Mouse (Mus musculus) liver, embryonic 13.5 days (tissue): ENCODE measurements around the gene Mfsd2a. TPM values are rescaled to one million over a fixed set of nuclear protein-coding genes. Genes with fewer than 3 reads are reported as not detected.

ENCODE experiments used
- ATAC-seq: fragments of 200-750 bp; cut with Nextera tagmentation; 2 replicates; pipeline ENCODE4 v1.8.0; 2017; ENCODE audit warnings: low read depth, mild to moderate bottlenecking, moderate number of reproducible peaks, moderate library complexity
- DNase-seq: peaks from one replicate; pipeline ENCODE4 v3.0.0; 2022
- H3K27ac ChIP-seq: fragments of 300-500 bp; sonication (generic); 2 replicates; pipeline ENCODE4 v1.5.1; 2015; ENCODE audit warnings: moderate library complexity, mild to moderate bottlenecking, inconsistent platforms
- H3K27me3 ChIP-seq: fragments of 300-500 bp; sonication (generic); 2 replicates; pipeline ENCODE4 v1.6.1; 2015; ENCODE audit warnings: mild to moderate bottlenecking, inconsistent platforms
- H3K36me3 ChIP-seq: fragments of 300-500 bp; sonication (generic); 2 replicates; pipeline ENCODE4 v1.6.1; 2015; ENCODE audit warnings: mild to moderate bottlenecking, inconsistent platforms
- H3K4me1 ChIP-seq: fragments of 300-500 bp; sonication (generic); replicated peaks from 2 replicates; pipeline ENCODE4 v1.6.1; 2015; ENCODE audit warnings: inconsistent platforms
- H3K4me2 ChIP-seq: fragments of 300-500 bp; sonication (generic); 2 replicates; pipeline ENCODE4 v1.6.1; 2015; ENCODE audit warnings: inconsistent platforms, mild to moderate bottlenecking, moderate library complexity
- H3K4me3 ChIP-seq: fragments of 300-500 bp; sonication (generic); replicated peaks from 2 replicates; pipeline ENCODE4 v1.5.1; 2015; ENCODE audit warnings: mild to moderate bottlenecking, inconsistent platforms
- H3K9ac ChIP-seq: fragments of 300-500 bp; sonication (generic); 2 replicates; pipeline ENCODE4 v1.6.1; 2015; ENCODE audit warnings: mild to moderate bottlenecking, inconsistent platforms
- H3K9me3 ChIP-seq: fragments of 300-500 bp; sonication (generic); replicated peaks from 2 replicates; pipeline ENCODE4 v1.6.1; 2016; ENCODE audit warnings: inconsistent platforms
- WGBS: fragments of 180-500 bp; shearing (Covaris S2); methylation state at CpG from one replicate; pipeline ENCODE4 v1.1.7; 2015; ENCODE audit not compliant: insufficient replicate concordance; 5-methylcytosine and 5-hydroxymethylcytosine counted together
- polyA plus RNA-seq: library from polyadenylated mRNA; unstranded; fragments of >200 nt; fragmentation: Nextera tagmentation; extraction: Ambion mirVana; gene quantifications from 2 replicates; pipeline ENCODE4 v1.2.1, GENCODE M21; 2015

The Mfsd2a gene
- 0.09 and 0.22 TPM in 2 replicates for polyA plus RNA-seq

DNA sequence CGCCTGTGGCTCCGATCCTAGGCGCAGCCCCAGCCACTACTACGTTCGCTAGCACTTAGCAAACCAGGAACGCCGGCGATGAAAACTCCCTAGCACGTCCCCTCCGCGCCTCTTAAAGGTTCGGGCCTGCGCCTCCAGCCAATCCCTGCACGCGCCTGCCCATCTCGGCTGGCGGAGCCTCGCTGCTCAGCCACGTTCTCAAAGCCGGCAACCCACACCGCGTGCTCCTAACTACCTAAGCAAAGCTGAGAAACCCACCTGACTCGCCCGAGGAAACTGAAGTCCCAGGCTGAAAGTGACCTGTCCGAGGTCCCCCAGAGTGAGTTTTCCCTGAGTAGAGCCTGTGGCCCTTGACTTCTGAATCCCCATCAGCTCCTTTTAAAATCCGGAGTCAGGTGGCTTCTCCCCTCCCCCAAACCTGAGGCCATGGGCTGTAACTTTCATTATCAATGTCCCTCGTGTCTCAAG lies at the start of gene Mfsd2a:
Mfsd2a (minus strand) TSS at position 89 of the 468 bp plus-strand sequence.
- DNase-seq, result no peak
- H3K4me2 ChIP-seq, result peak within 1 kb of the TSS; percentile 75
- H3K27ac ChIP-seq, result no peak within 1 kb of the TSS
- ATAC-seq, result peak; percentile 45; the same call in 1 of the 2 replicates
- H3K27me3 ChIP-seq, result peaks cover 74% of the 10 kb centered on the region
- H3K9ac ChIP-seq, result no peak within 1 kb of the TSS; the same call in 1 of the 2 replicates
- no peaks in the 10 kb centered on the region for H3K36me3 ChIP-seq
- peak within 1 kb of the TSS; percentile 52 for H3K4me3 ChIP-seq
- H3K9me3 ChIP-seq, result no peaks in the 10 kb centered on the region
- H3K4me1 ChIP-seq, result peaks cover 20% of the 10 kb centered on the region
- under 1% methylated on average over 27 of the region's 27 CpGs for WGBS

DNA sequence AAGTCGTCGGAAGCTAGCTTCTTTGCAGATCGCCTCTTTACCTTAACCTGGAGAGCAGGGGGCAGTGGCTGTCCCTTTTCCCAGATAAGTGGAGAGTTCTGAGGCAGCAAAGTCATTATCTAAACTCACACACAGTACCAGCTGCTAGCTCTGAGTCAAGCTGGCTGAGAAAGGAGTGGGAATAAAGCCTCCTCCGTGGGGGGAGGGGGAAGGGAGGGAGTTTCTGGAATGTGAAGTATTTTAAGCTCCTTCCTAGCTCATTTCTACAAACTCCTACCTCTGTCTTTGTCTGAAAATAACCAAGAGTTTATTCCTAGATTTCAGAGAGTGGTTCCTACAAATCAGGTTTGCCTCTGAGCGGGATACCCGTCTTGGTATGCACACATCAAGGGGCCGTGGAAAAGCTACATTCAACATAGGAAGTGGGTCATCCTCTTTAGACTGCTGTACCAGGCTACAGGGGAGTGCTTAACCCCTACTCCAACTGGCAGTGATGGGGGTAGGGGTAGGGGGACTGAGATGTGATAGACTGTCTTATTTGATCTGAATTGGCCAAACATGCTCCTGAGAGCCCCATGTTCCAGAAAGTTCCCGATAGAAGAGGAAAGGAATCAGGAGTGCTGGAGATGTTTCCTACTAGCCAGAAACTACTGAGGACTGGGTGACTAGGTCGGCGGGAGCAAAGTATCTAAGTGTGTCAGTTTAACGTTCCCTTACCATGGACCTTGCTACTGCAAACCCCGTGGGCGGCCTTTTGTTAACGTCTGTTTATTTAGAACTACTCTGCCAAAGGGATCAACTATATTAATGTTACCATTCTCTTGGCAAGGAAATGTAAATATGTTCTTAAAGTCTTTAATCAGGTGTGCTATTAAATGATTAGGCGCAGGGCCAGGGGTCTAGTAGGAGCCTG lies 44.3 kb upstream of the Mfsd2a start:
- 36% methylated on average over 15 of the region's 15 CpGs for WGBS
- Histone ChIP-seq H3K4me2 (no peak overlapping the region), H3K36me3 (no peaks in the 10 kb centered on the region), H3K27ac (no peak overlapping the region), H3K9me3 (no peaks in the 10 kb centered on the region), H3K9ac (no peak overlapping the region), H3K27me3 (peaks cover 18% of the 10 kb centered on the region), H3K4me3 (no peak overlapping the region), H3K4me1 (peaks cover 14% of the 10 kb centered on the region)
- DNase-seq (no peak), ATAC-seq (no peak)

DNA sequence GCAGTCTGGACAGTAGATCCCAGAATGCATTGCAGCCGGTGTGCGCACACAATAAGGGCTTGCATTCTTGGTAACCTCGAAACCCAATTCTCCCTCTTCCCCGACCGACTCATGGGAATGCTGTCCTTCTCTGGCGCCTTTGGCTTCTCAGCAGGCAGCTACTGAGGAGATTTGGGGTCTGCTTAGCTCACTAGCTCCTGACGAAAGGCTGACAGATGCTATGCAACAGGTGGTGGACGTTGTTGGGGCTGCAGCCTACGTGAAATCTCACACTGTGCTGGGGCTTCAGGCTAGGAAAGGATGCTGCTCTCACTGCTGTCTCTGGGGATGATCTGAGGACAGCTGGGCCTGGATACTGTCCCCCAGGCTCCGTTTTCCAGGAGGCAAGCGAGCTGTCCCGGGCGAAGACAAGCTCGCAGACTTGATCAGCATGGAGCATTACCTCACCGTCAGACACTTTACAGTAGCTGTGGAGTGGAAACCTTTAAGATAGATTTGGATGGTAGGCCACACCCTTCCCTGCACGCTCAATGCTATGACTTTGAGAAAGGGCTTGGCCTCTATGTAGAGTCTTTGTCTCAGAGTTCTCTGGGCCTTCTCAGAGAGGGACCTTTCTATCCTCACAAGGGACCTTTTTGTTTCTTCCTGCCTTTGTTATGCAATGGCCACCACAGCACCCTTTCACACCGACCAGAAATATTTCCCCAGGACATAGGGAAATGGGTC lies 39.8 kb upstream of the Mfsd2a start:
- DNase-seq (no peak), ATAC-seq (no peak)
- Histone ChIP-seq H3K4me2 (no peak overlapping the region), H3K4me3 (no peak overlapping the region), H3K36me3 (no peaks in the 10 kb centered on the region), H3K27me3 (peaks cover 63% of the 10 kb centered on the region), H3K27ac (no peak overlapping the region), H3K9ac (no peak overlapping the region), H3K4me1 (peaks cover 24% of the 10 kb centered on the region), H3K9me3 (no peaks in the 10 kb centered on the region)
- WGBS, result 65% methylated on average over 17 of the region's 17 CpGs

DNA sequence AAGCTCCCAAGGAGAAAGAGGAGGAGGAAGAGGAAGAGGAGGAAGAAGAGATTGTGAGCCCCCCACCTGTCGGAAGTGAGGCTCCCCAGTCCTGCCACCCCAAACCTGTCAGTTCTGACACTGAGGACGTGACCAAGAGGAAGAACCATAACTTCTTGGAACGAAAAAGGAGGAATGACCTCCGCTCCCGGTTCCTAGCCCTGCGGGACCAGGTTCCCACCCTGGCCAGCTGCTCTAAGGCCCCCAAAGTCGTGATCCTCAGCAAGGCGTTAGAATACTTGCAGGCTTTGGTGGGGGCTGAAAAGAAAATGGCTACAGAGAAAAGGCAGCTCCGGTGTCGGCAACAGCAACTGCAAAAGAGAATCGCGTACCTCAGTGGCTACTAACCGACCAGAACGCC lies 39.1 kb upstream of the Mfsd2a start:
- H3K36me3 ChIP-seq, result no peaks in the 10 kb centered on the region
- peaks cover 23% of the 10 kb centered on the region for H3K4me1 ChIP-seq
- H3K27me3 ChIP-seq, result peaks cover 69% of the 10 kb centered on the region
- no peak overlapping the region for H3K27ac ChIP-seq
- DNase-seq (no peak), ATAC-seq (no peak)
- H3K9ac ChIP-seq, result no peak overlapping the region
- H3K4me2 ChIP-seq, result no peak overlapping the region
- no peaks in the 10 kb centered on the region for H3K9me3 ChIP-seq
- H3K4me3 ChIP-seq, result no peak overlapping the region
- 61% methylated on average over 14 of the region's 14 CpGs for WGBS

DNA sequence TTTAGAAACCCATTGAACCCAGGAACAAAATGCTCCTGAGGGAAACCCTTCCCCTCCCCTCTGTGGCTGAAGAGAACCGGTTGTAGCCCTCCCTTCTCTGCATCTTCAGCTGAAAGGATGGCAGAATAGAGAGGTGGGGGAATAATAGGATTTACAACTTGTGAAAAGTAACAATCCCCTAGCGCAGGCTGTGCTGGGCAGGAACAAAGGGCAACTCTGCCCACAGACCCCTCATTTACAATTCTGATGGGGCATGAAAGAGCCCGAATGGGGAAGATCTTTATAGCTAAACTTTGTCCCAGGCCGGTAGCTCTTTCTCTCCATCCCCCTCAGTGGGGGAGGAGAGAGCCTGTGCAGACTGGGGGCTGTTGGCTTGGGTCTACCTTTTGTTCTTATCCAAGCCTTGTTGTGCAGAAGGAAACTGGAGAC lies 38.3 kb upstream of the Mfsd2a start:
- 0 out of 2 replicates have a peak overlapping the region, but pooled peaks have one; percentile 18 for H3K4me2 ChIP-seq
- no peaks in the 10 kb centered on the region for H3K9me3 ChIP-seq
- no peaks in the 10 kb centered on the region for H3K36me3 ChIP-seq
- peaks cover 16% of the 10 kb centered on the region for H3K4me1 ChIP-seq
- no peak overlapping the region for H3K4me3 ChIP-seq
- ATAC-seq (no peak), DNase-seq (no peak)
- peaks cover 78% of the 10 kb centered on the region for H3K27me3 ChIP-seq
- H3K9ac ChIP-seq, result no peak overlapping the region
- no peak overlapping the region for H3K27ac ChIP-seq
- 24% methylated on average over 4 of the region's 4 CpGs for WGBS

DNA sequence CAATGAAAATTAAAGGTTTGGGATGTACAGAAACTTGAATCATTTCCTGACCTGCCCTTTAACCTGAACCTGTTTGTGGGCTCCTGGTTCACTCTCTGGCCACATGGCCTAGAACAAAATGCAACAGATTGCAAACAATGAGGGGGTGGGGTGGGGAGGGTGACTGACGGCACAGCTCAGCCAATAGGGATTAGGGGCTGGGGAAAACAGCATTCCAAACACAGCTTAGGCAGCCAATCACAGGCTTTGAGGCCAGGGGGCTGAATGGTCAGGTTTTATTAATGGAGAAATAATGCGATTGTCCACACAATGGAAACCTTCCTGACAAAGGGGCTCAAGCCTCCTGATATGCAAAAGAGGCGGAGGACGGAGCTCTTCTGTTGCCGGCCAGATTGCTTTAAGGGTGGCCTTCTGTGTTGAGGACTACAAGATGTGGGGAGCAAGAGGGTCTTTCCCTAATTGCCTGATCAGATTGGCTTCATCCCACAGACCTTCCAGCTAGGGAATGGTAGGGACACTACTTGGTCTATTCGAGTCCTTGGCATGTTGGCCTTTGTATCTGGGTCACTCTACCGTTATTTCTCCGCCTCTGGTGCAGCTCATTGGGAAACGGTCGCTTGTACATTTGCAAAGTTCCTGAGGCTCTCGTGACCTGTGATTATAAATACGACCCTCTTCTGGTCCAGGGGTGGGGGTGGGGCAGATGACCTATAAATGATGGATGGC lies 37.7 kb upstream of the Mfsd2a start:
- H3K36me3 ChIP-seq, result no peaks in the 10 kb centered on the region
- H3K9ac ChIP-seq, result no peak overlapping the region
- no peak for DNase-seq
- peaks cover 16% of the 10 kb centered on the region for H3K4me1 ChIP-seq
- no peak overlapping the region for H3K4me3 ChIP-seq
- 0 out of 2 replicates have a peak overlapping the region, but pooled peaks have one; percentile 18 for H3K4me2 ChIP-seq
- 21% methylated on average over 12 of the region's 12 CpGs for WGBS
- peak; percentile 49; the same call in 1 of the 2 replicates for ATAC-seq
- no peaks in the 10 kb centered on the region for H3K9me3 ChIP-seq
- H3K27me3 ChIP-seq, result peaks cover 79% of the 10 kb centered on the region
- H3K27ac ChIP-seq, result no peak overlapping the region

DNA sequence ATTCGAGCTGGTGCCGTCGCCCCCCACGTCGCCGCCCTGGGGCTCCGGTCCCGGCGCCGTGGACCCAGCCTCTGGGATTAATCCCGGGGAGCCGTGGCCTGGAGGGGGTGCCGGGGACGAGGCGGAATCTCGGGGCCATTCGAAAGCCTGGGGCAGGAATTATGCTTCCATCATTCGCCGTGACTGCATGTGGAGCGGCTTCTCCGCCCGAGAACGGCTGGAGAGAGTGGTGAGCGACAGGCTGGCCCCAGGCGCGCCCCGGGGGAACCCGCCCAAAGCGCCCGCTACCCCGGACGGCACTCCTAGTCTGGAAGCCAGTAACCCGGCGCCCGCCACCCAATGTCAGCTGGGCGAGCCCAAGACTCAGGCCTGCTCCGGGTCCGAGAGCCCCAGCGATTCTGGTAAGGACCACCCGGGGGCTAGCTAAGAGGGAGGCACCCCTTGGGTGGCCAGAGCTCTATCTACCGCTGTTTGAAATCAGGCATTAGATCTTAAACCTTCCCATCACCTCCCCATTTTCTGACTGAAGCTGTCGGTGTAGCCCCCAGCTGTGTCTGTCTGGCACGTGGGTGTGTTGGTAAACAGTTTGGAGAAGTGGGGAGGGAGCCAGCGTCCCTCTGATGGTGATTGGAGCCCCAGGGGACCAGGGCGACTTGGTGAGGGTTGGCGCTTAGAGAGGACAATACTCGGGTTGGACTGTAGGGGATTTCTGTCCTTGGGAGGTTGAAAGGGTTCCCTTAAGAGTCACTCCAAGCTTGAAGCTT lies 35.8 kb upstream of the Mfsd2a start:
- Histone ChIP-seq H3K4me1 (peaks cover 16% of the 10 kb centered on the region), H3K27ac (no peak overlapping the region), H3K9ac (peak overlapping the region; percentile 53; the same call in 1 of the 2 replicates), H3K9me3 (no peaks in the 10 kb centered on the region), H3K27me3 (peaks cover 76% of the 10 kb centered on the region), H3K4me2 (peak overlapping the region; percentile 86), H3K4me3 (peak overlapping the region; percentile 63), H3K36me3 (no peaks in the 10 kb centered on the region)
- WGBS, result under 1% methylated on average over 47 of the region's 47 CpGs
- no peak; the same call in 1 of the 2 replicates for ATAC-seq
- DNase-seq, result no peak

DNA sequence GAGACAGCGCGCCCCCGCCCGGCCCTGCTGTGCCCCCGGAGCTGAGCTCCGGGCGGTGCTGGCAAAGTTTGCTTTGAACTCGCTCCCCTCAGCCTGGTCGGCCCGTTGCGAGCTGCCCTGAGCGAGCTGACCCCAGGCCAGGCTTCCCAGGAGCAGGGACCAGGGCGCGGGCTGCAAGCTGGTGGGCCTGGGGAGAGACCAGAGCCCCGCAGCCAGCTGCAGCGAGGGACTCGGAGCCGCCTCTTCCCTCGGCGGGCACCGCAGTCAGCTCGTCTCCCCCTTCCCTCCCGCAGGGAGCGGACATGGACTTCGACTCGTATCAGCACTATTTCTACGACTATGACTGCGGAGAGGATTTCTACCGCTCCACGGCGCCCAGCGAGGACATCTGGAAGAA lies 35.2 kb upstream of the Mfsd2a start:
- peak overlapping the region; percentile 86 for H3K4me2 ChIP-seq
- H3K27me3 ChIP-seq, result peaks cover 71% of the 10 kb centered on the region
- under 1% methylated on average over 32 of the region's 32 CpGs for WGBS
- peak overlapping the region; percentile 63 for H3K4me3 ChIP-seq
- peak; percentile 27 for ATAC-seq
- peaks cover 16% of the 10 kb centered on the region for H3K4me1 ChIP-seq
- no peak for DNase-seq
- H3K9me3 ChIP-seq, result no peaks in the 10 kb centered on the region
- no peaks in the 10 kb centered on the region for H3K36me3 ChIP-seq
- no peak overlapping the region for H3K27ac ChIP-seq
- peak overlapping the region; percentile 53 for H3K9ac ChIP-seq

DNA sequence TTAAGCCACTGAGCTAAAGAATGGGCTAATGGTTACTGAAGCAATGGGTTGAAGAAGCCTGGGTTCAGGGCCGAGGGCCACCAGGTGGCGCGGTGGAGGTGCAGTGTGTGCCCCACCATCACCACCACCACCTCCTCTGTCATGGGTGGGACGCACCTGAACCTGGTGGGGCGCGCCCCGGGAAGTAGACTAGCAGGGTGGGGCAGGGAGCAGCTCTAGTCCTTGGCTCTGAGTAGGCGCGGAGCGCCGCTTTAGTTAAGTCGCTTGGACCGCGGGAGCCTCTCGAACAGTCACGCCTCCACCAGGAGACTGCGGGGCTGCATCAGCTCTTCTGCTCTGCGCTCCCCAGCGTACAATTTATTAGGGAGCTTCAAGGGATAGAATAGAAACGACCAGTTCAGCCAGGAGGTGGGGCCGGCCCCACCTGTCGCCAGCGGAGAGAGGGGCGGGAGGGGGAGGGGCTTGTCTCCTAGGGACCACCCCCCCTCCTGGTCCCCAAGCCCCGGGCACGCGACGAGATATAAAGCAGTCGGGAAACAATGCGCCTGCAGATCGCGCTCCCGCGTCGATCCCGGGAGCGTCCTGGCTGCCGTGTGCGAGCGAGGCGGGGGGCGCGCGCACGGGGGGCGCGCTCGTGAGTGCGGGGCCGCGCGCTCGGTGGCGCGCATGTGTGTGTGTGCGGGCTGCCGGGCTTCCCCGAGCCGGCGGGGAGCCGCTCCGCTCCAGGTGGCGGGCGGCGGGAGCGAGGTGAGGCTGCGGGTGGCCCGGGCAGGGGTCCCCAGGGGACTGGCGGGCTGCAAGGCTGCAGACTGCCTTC lies 34.6 kb upstream of the Mfsd2a start, which contains the start of gene Mycl:
Mycl (plus strand) TSS at position 249 of the 817 bp plus-strand sequence.
- Histone ChIP-seq H3K4me3 (peak within 1 kb of the TSS; percentile 63), H3K27ac (no peak within 1 kb of the TSS), H3K9ac (peak within 1 kb of the TSS; percentile 53), H3K4me2 (peak within 1 kb of the TSS; percentile 86), H3K27me3 (peaks cover 65% of the 10 kb centered on the region), H3K36me3 (no peaks in the 10 kb centered on the region), H3K9me3 (no peaks in the 10 kb centered on the region), H3K4me1 (peaks cover 16% of the 10 kb centered on the region)
- DNase-seq, result peak; percentile 44
- ATAC-seq, result peak; percentile 69
- under 1% methylated on average over 61 of the region's 69 CpGs for WGBS
